Mouse (Mus musculus): Measurements from ENCODE around the gene Il10. TPM values are rescaled to one million over a fixed set of nuclear protein-coding genes. Genes with fewer than 3 reads are reported as not detected.

Il10 gene
- not detected for total RNA-seq (2021)

DNA sequence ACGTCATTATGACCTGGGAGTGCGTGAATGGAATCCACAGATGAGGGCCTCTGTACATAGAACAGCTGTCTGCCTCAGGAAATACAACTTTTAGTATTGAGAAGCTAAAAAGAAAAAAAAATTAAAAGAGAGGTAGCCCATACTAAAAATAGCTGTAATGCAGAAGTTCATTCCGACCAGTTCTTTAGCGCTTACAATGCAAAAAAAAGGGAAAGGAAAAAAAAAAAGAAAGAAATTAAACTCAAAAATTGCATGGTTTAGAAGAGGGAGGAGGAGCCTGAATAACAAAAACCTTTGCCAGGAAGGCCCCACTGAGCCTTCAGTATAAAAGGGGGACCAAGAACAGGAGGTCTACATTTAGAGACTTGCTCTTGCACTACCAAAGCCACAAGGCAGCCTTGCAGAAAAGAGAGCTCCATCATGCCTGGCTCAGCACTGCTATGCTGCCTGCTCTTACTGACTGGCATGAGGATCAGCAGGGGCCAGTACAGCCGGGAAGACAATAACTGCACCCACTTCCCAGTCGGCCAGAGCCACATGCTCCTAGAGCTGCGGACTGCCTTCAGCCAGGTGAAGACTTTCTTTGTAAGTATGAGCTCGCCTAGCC, at the start of gene Il10:
Gene Il10 (plus strand): TSS at position 354 of the 607 bp plus-strand sequence.
- no peak for DNase-seq

DNA sequence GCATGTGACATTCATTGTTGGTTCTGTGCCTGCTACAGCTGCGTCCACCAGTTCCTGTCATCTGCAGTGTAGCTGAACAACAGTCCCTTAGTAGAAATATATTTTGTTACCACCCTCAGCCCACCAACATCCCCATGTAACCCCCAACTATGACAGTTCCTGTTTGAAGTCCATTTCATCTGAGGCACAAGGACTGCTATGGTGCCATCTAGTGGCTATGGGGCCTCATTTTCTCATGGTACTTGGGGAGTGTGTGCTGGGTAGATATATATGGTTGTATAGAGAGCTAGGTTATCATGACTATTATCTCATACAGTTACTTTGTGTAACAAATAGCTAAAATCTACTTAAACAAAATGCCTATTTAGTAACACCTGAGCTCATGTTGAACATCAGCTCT, 40.2 kb upstream of the Il10 start:
- DNase-seq = peak in 1 of 2 experiments; percentile 33

DNA sequence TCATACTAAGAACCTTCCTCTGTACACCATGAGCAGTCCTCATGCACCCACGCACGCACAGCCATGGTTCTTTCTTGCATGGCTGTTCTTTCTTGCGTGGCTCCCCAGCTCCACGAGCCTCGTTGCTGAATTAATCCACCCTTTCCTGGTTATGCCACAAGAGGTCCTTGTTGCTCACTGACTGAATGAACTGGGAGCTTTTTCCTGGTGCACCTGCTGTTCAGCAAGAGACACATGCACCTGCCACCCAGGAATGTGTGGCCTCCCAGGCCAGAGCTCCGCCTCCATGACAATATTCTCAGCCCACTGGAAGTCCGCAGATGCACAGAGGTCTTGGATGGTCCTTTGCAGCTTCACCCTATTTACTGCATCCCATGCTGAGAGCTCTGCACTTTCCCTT, 35.2 kb upstream of the Il10 start:
- no peak for DNase-seq

DNA sequence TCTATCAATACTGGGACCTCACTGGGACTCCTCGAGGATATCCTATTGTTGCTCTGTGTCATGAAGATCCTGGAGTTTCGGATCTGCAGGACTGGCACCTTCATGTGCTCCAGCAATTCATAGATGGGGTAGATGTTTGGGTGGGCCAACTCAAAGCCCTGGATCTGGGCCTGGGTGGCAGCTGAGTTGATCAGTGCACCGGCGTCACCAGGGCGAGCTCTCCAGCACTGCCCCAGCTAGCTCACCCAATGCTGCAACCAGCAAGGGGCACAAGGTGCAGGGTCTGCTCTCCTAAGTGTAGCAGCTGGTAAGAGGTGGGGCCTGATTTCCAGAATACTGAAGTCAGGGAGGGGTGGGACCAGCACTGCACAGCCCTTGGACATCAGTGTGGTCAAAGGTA, 32.6 kb upstream of the Il10 start:
- no peak for DNase-seq

DNA sequence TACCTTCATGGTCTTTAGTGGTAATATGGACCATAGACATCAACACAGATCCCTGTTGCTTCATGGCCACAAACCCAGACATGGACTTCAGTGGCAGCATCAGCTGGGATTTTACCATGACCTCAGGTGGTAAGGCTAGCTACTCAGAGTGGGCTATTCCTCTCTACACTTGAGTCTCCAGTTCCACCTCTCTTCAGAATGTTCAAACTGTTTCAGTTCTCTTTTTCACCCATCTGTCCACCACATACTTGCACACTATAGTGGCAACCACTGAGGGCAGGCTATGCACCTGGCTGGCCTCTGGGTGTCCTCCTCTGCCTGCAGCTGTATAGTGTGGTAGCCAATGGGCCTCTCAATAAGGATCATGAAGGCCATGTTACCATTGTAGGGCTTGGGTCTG, 32.2 kb upstream of the Il10 start:
- DNase-seq = no peak

DNA sequence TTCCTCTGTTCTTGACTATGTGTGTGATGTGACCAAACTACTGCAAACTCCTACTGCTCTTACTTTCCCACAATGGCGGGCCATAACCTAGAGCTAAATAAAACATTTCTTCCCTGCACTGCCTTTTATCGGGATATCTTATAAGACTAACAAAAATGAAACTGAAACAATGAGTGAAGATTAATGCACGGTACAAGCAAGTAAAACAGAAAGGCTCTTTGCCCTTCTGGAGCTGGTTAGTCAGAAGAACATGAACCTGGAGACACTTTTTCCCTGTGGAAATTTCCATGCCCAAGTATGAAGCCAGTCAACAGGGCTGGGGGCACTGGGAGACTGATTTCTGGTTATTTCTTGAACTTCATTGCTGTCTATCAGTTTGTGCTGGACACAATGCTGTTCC, 30.3 kb upstream of the Il10 start:
- DNase-seq = no peak

DNA sequence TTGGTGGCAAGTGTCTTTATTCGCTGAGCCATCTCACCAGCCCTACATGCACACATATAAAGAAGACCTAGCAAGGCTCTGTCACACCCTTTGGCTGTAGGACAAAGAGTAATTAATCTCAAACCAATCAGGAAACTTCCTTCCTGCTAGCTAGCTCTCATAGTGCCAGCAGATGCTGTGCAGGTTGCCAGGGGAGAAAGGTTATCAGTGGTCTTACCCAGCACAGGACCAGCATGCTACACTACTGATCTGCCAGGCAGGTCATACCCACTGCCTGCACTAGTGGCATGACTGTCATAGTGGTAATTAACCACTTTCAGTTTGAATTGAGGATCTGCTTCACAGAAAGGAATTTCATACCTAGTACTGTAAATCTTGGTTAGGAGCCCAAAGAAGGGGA, 29.2 kb upstream of the Il10 start:
- no peak for DNase-seq

DNA sequence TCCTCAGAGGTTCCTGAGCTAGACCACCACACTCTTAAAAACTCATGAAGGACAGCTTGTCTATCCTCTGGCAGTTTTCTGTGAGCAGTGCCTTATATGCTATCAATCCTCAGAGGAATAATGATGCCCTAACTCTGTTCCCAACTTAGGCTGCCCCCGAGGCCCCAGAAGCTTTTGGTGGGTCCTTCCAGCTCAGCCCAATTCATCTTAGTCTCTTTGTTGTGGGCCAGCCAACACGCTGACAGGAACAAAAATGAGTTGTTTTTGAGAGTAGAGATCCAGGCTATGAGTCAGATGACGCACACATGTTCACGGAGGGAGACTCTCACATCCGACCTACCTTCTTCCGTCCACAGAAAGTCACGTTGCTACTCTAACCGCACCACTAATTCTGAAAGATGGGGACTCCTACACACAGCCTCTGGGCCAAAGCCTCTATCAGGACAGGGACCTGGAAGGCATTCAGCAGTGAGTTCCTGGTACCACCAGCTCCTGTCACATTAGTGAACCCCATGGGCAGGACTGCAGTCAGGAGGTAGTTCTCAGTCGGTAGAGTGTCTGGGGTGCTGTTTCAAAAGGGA, 26.0 kb upstream of the Il10 start:
- DNase-seq = no peak

DNA sequence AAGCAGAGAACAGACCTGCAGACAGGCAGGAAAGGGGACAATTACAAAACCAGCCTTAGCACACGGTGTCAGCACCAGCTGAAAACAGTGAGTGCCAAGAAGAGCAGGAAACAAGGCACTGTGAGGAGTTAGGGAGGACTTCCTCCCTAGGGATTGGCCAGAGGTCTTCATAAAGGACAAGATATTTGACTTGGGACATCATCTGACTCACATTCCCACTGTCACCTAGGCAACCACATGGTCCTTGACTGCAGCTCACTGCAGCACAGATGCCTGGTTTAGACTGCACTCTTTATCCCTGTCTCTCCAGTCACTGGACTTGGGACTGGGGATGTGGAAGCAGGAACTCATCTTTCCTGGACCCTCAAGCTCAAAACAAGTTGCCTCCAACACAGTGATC, 24.1 kb upstream of the Il10 start:
- no peak for DNase-seq

DNA sequence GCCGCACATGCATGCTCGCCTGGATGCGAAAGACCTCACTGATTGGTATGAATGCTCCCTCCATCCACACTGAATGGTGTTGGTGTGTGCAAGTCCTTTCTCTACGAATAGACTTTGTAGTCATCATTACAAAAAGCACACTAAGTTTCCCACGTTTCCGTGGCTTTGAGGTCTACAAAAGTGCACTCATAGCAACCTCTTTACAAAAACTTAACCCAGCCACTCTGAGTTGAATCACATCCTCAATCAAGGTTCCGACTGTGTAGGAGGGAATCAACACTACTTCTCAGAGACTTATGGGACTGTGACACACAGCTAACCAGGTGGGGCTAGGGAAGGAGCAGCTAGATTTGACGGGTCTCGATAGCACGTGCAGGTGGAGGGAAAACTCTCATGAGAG, 23.3 kb upstream of the Il10 start:
- DNase-seq = no peak

DNA sequence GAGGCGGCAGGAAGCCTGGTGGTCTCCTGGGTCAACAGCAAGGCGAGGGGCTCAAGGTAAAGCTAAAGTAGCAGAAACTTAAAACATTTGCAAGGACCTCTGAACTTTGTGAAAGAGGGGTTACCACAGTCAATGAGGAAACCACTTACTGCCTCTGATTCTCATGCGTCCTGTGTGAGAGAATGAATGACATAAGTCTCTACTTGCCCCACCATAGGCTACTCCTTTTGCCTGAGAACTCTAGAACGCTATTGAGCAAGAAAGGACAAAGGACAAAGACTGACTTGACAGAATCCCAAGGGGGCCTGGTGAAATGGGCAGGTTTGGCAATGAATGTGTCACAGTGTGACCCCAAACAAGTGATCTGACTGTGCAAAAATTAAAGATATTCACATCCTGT, 22.2 kb upstream of the Il10 start:
- no peak for DNase-seq

DNA sequence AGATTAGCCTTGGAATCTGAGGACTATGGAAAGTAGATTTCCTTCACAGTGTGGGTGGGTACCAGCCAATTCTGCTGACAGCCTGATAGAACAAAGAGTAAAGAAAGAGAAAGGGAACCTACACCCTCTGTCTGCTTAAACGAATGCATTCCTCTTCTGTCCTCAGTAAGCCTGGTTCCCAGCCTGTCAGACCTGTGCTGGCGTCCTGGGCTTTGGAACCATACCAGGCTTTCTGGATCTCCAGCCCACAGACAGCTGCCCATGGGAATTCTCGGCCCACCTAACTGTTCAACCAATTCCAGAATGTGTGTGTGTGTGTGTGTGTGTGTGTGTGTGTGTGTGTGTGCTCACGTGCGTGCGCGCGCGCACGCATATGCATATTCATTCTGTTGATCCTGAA, 21.3 kb upstream of the Il10 start:
- DNase-seq = peak; percentile 21 to 24

DNA sequence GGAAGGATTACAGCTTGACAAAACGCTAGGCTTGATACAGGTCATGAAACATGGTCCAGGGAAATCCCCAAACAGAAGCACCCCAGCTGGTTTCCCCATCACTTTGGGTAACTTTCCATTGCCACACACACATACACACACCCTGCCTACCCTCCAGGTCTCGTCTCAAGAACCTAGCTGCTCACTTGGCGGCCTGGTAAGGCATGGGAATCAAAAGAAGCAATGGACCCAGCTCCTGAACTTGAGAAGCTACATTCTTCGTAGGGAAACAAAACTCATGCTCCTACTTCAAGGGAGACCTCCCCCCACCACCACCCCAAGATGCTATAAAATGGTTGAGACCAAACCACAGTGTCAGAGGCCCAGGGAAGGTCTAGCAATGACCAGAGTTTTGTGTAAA, 19.9 kb upstream of the Il10 start:
- DNase-seq = no peak

DNA sequence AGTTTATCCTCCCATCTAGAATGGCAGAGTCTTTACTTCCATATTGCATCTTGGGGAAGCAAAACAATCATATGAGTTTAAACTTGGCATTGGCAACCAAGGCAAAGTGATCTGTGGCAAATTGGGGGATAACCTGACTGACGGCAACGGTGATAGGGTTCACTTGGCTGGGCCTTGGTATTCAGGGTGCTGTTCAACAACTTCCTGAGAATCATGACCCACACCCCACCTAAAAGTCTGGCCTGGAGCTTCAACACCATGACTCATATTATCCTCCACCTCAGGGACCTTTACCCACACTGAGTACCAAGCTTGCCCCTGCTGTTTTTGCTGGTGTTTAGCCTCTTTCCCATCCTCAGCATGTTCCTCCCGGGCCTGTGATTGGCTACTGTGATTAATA, 19.3 kb upstream of the Il10 start:
- DNase-seq = no peak

DNA sequence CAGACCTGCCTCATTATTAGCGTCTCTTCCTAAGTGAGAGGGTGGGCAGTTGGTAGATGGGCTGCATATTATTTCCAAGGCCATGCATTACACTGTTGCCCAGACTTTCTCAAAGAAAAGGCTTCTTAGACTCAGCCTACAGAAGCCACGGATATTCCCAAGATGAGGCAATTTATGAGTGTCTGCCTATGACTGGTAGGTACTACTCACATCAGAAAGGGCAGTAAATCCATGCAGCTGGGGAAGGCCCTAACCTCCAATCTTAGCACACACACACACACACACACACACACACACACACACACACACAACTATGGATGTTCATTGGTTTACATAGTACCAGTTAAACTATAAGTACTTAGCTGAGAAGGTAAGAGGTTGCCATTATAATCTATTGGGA, 17.1 kb upstream of the Il10 start:
- no peak for DNase-seq

DNA sequence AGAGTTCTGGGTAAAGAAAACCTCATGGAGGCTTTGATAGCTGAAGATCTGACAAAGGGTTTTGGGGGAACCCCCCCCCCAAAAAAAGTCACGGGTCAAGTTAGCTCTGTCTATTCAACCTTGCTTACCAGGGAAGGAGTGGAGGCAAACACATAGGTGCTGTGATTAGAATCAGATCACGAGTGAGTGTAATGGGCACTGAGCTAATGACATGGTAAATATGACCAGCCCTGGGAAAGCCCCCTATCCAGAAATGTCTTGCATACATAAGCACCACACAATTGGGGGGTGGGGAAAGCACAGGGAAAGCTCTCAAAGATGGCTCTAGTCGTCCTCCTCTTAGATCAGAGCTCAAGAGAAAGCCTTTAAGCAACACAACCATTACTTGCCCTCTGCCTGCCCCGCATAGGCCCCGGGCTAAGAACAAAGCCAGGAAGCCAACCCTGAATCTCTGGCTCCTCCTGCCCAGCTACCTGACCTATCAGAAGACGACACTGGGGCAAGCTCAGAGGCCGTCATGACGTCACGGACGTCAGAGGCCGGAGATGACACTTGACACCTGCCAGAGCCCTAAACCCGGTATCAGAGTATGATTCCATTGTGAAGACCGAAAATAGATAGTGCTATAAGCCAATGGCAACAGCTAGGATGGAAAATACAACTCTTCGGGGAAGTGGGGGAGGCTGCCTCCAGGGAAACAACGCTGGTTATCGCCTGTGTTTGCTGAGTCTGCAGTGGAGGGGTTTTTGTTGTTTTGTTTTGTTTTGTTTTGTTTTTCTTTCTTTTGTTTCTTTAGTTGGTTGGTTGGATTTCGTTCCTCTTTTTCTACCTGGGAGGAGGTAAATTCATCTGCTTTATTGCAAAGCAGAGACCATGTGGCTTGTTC, 16.4 kb upstream of the Il10 start:
- DNase-seq = no peak

DNA sequence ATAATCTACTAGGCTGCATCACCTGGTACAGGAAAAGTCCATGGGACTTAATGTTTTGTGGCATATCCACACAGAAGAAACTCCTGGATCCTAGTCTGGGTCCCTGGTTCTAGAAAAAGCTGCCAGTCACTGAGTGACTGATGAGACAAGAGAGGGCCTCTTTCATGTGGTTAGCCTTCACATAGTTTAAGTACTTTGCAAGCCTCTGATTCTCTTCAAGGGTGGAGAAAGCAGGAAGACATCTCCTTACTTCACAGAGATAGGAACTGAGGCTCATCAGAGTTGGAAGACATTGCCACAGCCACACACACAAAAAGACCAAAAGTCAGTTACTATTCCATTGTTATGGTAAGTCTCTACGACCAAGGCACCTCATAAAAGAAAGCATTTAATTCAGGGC, 13.6 kb upstream of the Il10 start:
- no peak for DNase-seq

DNA sequence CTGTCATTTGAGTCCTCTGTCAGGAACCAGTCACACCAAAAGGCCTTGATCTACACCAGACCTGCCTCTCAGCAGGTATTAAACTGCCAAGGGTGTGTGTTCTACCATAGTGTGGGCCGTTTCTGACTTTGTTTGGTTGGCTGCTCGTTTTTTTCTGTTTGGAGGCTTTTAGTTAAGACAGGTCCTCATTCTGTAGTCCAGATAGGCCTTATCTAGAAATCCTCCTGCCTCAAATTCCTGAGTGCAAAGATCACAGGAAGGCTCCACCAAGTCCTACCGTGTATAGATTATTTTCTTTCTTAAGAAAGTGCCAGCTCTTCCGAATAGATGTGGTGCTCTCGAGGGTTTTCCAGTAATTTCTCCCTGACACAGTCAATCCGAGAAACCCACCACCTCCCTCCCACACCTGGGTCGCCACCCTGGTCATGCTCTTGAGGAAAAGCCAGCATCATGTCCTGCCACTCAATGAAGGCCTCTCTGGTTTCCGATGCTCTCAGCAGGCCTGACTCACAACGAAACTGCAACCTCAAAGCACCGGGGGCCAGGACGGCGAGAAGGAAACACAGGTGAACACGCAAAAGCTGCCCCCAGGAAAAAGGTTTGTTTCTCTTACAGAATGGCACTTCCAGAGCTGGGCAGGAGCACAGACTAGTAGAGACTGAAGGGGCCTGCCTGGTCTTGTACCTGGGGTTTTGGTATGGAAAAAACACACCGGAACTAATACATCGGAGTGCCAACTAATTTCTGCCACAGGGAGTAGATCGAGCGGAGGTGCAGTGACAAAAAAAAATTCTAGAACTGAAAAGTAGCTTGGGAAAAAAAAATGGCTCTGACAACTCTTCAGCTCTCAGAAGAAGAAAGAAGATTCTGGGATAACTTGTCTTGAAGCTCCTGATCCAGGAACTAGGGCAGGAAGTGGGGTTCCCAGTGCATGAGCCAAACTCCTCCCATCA, 9.2 kb upstream of the Il10 start:
- DNase-seq = no peak

DNA sequence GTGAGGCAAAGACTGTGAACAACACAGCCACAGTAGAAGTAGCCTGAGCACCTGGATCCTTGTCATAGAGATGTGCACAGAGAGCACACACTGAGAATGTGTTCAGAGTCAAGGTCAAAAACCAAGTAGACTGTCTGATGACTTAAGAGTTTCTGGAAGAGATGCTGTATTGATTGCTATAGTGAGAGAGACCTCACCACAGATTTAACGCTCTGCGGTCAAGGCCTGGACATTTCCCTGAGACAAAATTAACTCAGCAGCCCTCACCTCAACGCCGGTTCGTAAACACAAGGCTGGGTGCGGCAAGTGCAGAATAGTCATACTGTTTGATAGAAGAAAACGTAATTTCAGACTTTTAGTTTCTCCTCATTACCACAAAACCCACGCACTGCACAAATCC, 7.2 kb upstream of the Il10 start:
- no peak for DNase-seq

DNA sequence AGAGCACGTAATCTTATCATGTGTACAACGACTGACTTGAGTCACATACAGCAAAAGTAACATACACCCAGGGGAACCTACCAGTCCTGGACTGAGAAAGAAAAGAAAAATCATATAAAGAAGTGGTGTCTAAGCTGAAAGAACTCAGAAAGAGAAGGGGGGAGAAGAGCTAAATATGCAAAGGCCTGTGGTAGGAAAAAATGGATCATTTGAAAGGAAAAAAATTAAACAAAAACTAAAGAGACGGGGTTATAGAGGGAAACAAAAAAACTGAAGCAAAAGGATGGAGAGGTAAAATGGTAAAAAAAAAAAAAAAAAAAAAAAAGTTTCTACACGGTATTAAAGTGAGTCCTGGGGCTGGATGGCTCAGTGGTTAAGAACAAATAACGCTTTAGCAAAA, 5.7 kb upstream of the Il10 start:
- no peak for DNase-seq

DNA sequence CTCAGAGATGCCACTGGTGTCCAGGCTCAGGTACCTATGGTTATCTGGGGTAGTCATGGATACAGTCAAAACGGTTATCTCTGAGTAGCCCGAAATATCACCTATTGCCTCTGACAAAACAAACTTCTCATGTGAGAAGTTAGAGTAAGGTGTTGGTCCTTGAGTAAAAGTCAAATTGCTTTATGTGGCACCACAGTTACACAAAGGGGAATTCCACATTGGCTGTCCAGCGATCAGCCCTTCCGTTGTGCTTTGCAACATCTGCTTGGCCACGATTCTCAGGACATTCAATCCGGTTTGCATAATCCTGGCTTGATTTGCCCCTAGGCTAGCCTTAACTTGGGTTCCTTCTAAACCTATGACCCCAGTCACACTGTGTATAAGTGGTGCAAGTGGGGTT, 4.4 kb upstream of the Il10 start:
- no peak for DNase-seq

DNA sequence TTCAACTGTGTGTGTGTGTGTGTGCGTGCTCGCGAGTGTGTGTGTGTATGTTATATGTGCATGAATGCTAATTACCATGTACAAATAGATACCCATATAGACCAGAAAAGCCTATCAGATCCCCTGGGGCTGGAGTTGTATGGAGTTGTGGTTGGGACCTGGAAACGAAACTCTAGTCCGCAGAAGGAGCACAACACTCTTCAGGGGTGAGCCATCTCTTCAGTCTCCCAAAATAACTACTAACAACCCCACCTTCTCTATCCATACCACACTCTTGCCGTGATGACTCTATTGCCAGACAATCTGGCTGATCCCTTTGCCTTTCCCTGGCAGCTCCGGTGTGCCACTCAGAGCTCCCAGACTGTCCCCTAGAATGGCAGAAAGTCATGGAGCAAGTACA, 3.8 kb upstream of the Il10 start:
- DNase-seq = no peak
